Mouse (Mus musculus): ENCODE measurements at regions not wholly inside any gene's neighbourhood (a gene's known extent, or its start where the extent isn't known, plus 50 kb on each side); places are given as distances from the start of the nearest gene placed in this dataset.

GRCm38 (mm10) chr9:93306753-93307152 is 764.7 kb downstream of the Plod2 start:
- TF ChIP-seq CTCF (IDR thresholded peaks at IDR 0.05; ENCODE audit: low read depth) = no peak
- no peak for TF ChIP-seq EP300 (optimal IDR thresholded peaks at IDR 0.05)
